Mouse (Mus musculus) heart, adult 2 months (tissue): ENCODE data around the gene Atxn3.

ENCODE experiments used
- CTCF ChIP-seq: fragments of 200-600 bp; IDR thresholded peaks from 2 replicates; pipeline ENCODE4 v1.8.1; 2022; ENCODE audit warnings: antibody characterized with exemption, mild to moderate bottlenecking, moderate library complexity
- POLR2A ChIP-seq: fragments of 200-500 bp; IDR thresholded peaks from 2 replicates; pipeline ENCODE4 v1.6.1; 2011; ENCODE audit warnings: mild to moderate bottlenecking, low read depth, low read length, control low read depth; ENCODE audit not compliant: insufficient read depth

GRCm38 (mm10) chr12:101972230-101972629 lies 14.2 kb upstream of the Atxn3 start:
- TF ChIP-seq CTCF: no peak
- TF ChIP-seq POLR2A: no peak
